In the genomic region with DNA sequence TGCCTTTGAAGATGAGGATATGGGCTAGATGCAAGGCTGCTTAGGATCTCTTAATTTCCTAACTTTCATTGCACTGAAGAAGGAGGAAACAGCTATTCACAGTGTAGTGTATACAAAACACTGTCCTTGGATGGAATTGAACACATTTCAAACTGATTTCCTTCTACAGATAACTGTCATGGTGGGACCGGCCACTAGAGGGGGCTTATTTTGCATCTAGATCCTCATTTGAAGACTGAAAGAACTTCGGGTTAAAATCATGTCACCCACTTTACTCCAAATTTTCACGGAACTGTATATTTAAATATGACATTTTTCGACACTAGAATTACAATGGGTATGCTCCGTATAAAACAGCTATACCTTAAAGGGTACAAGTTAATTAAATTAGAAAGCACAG, we compare ENCODE assay signal across 9 mouse cellular contexts. TPM values are rescaled to one million over a fixed set of nuclear protein-coding genes. Genes with fewer than 3 reads are reported as not detected.
DNase-seq lines count a peak whose midpoint lies in the region; ATAC-seq and TF ChIP-seq lines count a peak whose summit lies in the region.
"Had no signal": no experiment of that assay in that cellular context is flagged by ENCODE, and none has a peak within 500 bp of the region (broad histone marks: within the 10 kb centered on the region; RNA-seq: fewer than 3 reads in every experiment).

No protein-coding gene starts in this region.

- no peak overlapping the region for H3K4me3 ChIP-seq in heart, embryonic 13.5 days
- peak overlapping the region; percentile 82 for H3K4me3 ChIP-seq in liver, postnatal 0 days (ENCODE audit: low read depth, low read length)
- H3K4me3 ChIP-seq: megakaryocyte, embryonic 14.5 days had no signal

- no peaks in the 10 kb centered on the region for H3K27me3 ChIP-seq in Patski
- H3K27me3 ChIP-seq in heart, embryonic 13.5 days (replicated peaks) = no peaks in the 10 kb centered on the region
- H3K27me3 ChIP-seq in liver, postnatal 0 days (ENCODE audit: insufficient read depth, low read length) = no peaks in the 10 kb centered on the region
- H3K27me3 ChIP-seq: megakaryocyte, embryonic 14.5 days had no signal

- POLR2A ChIA-PET in Patski (lab: Charles Lee) = no interaction called here

- in situ Hi-C loops in Patski (cut with MboI; ENCODE audit: low pct_unique_long_range_greater_than_20kb) = loop anchor here (5.0 to 10.0 kb wide), 3 partner anchors 140 to 353 kb away; no protein-coding TSS in a partner anchor

- peak; percentile 86 to 88 for DNase-seq in B cell, adult 2 months
- DNase-seq in Patski (ENCODE audit: low read depth, low spot score) = no peak
- DNase-seq in cerebellum, postnatal 36 days = peak; percentile 64 to 69
- DNase-seq in large intestine, adult 2 months (ENCODE audit: low read depth, low spot score) = peak; percentile 57
- peak; percentile 77 for DNase-seq in liver, postnatal 0 days
- peak; percentile 74 for DNase-seq in retina, postnatal 1 day
- DNase-seq in thymus, postnatal 4 days = peak; percentile 88

- no peak overlapping the region for H3K27ac ChIP-seq in heart, embryonic 13.5 days (replicated peaks)
- H3K27ac ChIP-seq in liver, postnatal 0 days (ENCODE audit: low read depth) = peak overlapping the region; percentile 71

- CTCF ChIA-PET in Patski (lab: Charles Lee) = interaction anchor here (1.0 to 4.1 kb wide), 10 partner anchors 11 to 310 kb away, joined by 3 to 24 read pairs (median 5); no protein-coding TSS in a partner anchor

- peak; percentile 66 for TF ChIP-seq CTCF in Patski (IDR thresholded peaks at IDR 0.05)
- peak; percentile 73 for TF ChIP-seq CTCF in liver, postnatal 0 days (IDR thresholded peaks at IDR 0.05; ENCODE audit: low read depth)

- 0 out of 2 replicates have a peak, but pooled peaks cover 3% of the 10 kb centered on the region for H3K4me1 ChIP-seq in heart, embryonic 13.5 days
- H3K4me1 ChIP-seq in liver, postnatal 0 days (ENCODE audit: insufficient read depth) = peaks cover 15% of the 10 kb centered on the region

- H3K36me3 ChIP-seq in heart, embryonic 13.5 days = no peaks in the 10 kb centered on the region
- no peaks in the 10 kb centered on the region; the same call in 1 of the 2 replicates for H3K36me3 ChIP-seq in liver, postnatal 0 days (replicated peaks; ENCODE audit: insufficient read depth, low read length)

- no peak for ATAC-seq in Patski
- ATAC-seq in heart, embryonic 13.5 days (ENCODE audit: extremely low read depth, insufficient number of reproducible peaks, low FRiP score, low TSS enrichment) = no peak
- ATAC-seq in liver, postnatal 0 days = no peak

- no peaks in the 10 kb centered on the region for H3K9me3 ChIP-seq in heart, embryonic 13.5 days
- no peaks in the 10 kb centered on the region for H3K9me3 ChIP-seq in liver, postnatal 0 days (ENCODE audit: low read length)
- H3K9me3 ChIP-seq: megakaryocyte, embryonic 14.5 days had no signal

- peak overlapping the region; percentile 28; the same call in 1 of the 2 replicates for H3K4me2 ChIP-seq in heart, embryonic 13.5 days
- peak overlapping the region; percentile 91 for H3K4me2 ChIP-seq in liver, postnatal 0 days (ENCODE audit: low read depth, low read length)

- no peak for TF ChIP-seq EP300 in liver, postnatal 0 days (IDR thresholded peaks at IDR 0.05; ENCODE audit: low read depth)

- WGBS in heart, embryonic 13.5 days = 14% methylated on average over 5 of the region's 5 CpGs
- 6% methylated on average over 5 of the region's 5 CpGs for WGBS in large intestine, adult 2 months
- WGBS in liver, postnatal 0 days (ENCODE audit: insufficient replicate concordance) = 11% methylated on average over 5 of the region's 5 CpGs

- H3K9ac ChIP-seq in heart, embryonic 13.5 days = no peak overlapping the region
- peak overlapping the region; percentile 46 for H3K9ac ChIP-seq in liver, postnatal 0 days (replicated peaks)

RNA-seq across cellular contexts. Expression of a gene that starts 2.7 kb away (rescaled TPM):
- polyA plus RNA-seq in Patski (2021) = 9.7 TPM
- 1.8 and 1.9 TPM in 2 replicates for polyA plus RNA-seq in heart, embryonic 13.5 days (2015; fragmentation: Nextera tagmentation; extraction: Ambion mirVana)
- 2.2 and 5.4 TPM in 2 replicates for polyA plus RNA-seq in large intestine, adult 2 months (2012; rRNA removed)
- polyA plus RNA-seq in liver, postnatal 0 days (2015; fragmentation: Nextera tagmentation; extraction: Ambion mirVana) = 3.6 and 6.2 TPM in 2 replicates
